Mouse (Mus musculus): ENCODE measurements around the gene Gdpd5.

- TF ChIP-seq CTCF (IDR thresholded peaks at IDR 0.05; ENCODE audit: low read depth), result no peak
- TF ChIP-seq EP300 (optimal IDR thresholded peaks at IDR 0.05), result no peak
These were observed 94.3 kb downstream of the Gdpd5 start for GRCm38 (mm10) chr7:99475562-99475911.
